In the genomic region with DNA sequence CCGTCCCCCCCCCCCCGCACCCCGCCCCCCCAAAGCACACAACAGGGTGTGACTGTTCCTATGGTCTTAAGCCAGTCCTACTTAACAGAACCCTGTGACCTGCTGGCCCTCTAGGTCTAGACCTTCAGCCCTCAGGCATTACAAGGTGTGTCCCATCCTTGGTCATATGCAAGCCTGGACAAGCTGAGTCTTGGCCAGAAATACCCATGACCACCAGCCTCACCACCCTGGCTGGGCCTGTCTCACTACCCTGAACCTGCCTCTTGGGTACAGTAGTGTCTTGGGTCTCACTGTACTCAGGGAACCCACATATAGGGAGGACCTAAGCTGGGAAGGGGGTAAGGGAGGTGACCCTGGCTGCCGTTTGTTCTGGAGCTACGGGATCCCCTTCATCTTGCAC, we compare ENCODE assay signal across 15 mouse cellular contexts. TPM values are rescaled to one million over a fixed set of nuclear protein-coding genes. Genes with fewer than 3 reads are reported as not detected.
"Had no signal": no experiment of that assay in that cellular context is flagged by ENCODE, and none has a peak within 500 bp of the region (broad histone marks: within the 10 kb centered on the region; RNA-seq: fewer than 3 reads in every experiment).

No protein-coding gene starts in this region.

- H3K9me3 ChIP-seq: limb, embryonic 10.5 days; liver, embryonic 13.5 days; lung, embryonic 15.5 days; neural tube, embryonic 13.5 days had no signal

- H3K9ac ChIP-seq: liver, embryonic 13.5 days; liver, postnatal 0 days; lung, embryonic 15.5 days; neural tube, embryonic 13.5 days had no signal

- H3K27me3 ChIP-seq: lung, embryonic 15.5 days; neural tube, embryonic 13.5 days had no signal

- H3K4me3 ChIP-seq: layer of hippocampus, adult 2 months; left cerebral cortex, adult 2 months; limb, embryonic 10.5 days; liver, embryonic 13.5 days; lung, embryonic 15.5 days; neural tube, embryonic 13.5 days had no signal

- H3K4me2 ChIP-seq: liver, embryonic 13.5 days; lung, embryonic 15.5 days; neural tube, embryonic 13.5 days had no signal

- H3K27ac ChIP-seq: kidney, postnatal 0 days; layer of hippocampus, adult 2 months; left cerebral cortex, adult 2 months; limb, embryonic 10.5 days; liver, embryonic 13.5 days; lung, embryonic 15.5 days; neural tube, embryonic 13.5 days had no signal

- ATAC-seq: liver, postnatal 0 days had no signal

- DNase-seq: kidney, adult 11 months; kidney, adult 9 months; kidney, postnatal 4 days; liver, embryonic 13.5 days; liver, postnatal 0 days; retina, postnatal 1 day; right cerebral cortex, postnatal 4 days; spleen, adult 18-20 months; thymus, postnatal 4 days had no signal

- H3K36me3 ChIP-seq: liver, embryonic 13.5 days; lung, embryonic 15.5 days; neural tube, embryonic 13.5 days had no signal

RNA-seq across cellular contexts. Expression of gene Catip, which starts 23.9 kb away (rescaled TPM):
- polyA plus RNA-seq: liver, postnatal 0 days had no signal
